Mouse (Mus musculus) left cerebral cortex, postnatal 36 days (tissue): Measurements from ENCODE around the gene Bag3. TPM values are rescaled to one million over a fixed set of nuclear protein-coding genes. Genes with fewer than 3 reads are reported as not detected.
"Not testable (repeated sequence)": the region's sequence is repeated elsewhere in the genome, so short reads cannot be mapped to it uniquely, and the experiment has no call there.

Experiments
- DNase-seq, 2 experiments: peaks; one replicate each; pipeline ENCODE4 v3.0.0; 2021 to 2022; ENCODE audit warnings: low spot score in 2 of 2, mixed read lengths in 1 of 2
- intact Hi-C: fragments of 180-260 bp; cut with DNase I; formaldehyde crosslinking; loops from one replicate; pipeline ENCODE4 v1.15.1; 2025
- total RNA-seq, 2 experiments: library from RNA; stranded (reverse); gene quantifications; 2 replicates each; pipeline ENCODE4 v1.2.3; 2021

Gene Bag3
- total RNA-seq, 2 experiments from 2014 or later, result 6.0 to 7.7 TPM

- intact Hi-C loops, result no loop called here
- no peak for DNase-seq
These were observed 31.8 kb downstream of the Bag3 start for GRCm38 (mm10) chr7:128555141-128555750.

- intact Hi-C loops, result no loop called here
- no peak for DNase-seq
These were observed 33.6 kb downstream of the Bag3 start for GRCm38 (mm10) chr7:128556923-128557430.

GRCm38 (mm10) chr7:128563373-128563772, 40.0 kb downstream of the Bag3 start:
- no peak for DNase-seq
- intact Hi-C loops, result no loop called here

GRCm38 (mm10) chr7:128566311-128566710, 42.9 kb downstream of the Bag3 start:
- intact Hi-C loops, result no loop called here
- no peak for DNase-seq

GRCm38 (mm10) chr7:128567561-128568244, 44.3 kb downstream of the Bag3 start:
- no peak for DNase-seq
- intact Hi-C loops, result no loop called here

- intact Hi-C loops, DNase-seq: not testable (repeated sequence)
These were observed 46.0 kb downstream of the Bag3 start for GRCm38 (mm10) chr7:128569429-128569828.

- DNase-seq, result no peak
- intact Hi-C loops, result no loop called here
These were observed 46.7 kb downstream of the Bag3 start for GRCm38 (mm10) chr7:128569987-128570656.

GRCm38 (mm10) chr7:128570657-128571056, 47.2 kb downstream of the Bag3 start:
- DNase-seq, intact Hi-C loops: not testable (repeated sequence)

GRCm38 (mm10) chr7:128572030-128572429, 48.6 kb downstream of the Bag3 start:
- intact Hi-C loops, result no loop called here

GRCm38 (mm10) chr7:128575211-128575610, 51.8 kb downstream of the Bag3 start:
- DNase-seq, result no peak
- intact Hi-C loops, result no loop called here

More at GRCm38 (mm10) chr7:128572030-128572429, 48.6 kb downstream of the Bag3 start:
- DNase-seq, result no peak

GRCm38 (mm10) chr7:128575794-128576193, 52.4 kb downstream of the Bag3 start:
- intact Hi-C loops, result no loop called here
- DNase-seq, result no peak

GRCm38 (mm10) chr7:128577607-128578006, 54.2 kb downstream of the Bag3 start:
- DNase-seq, result no peak
- intact Hi-C loops, result no loop called here

- intact Hi-C loops, result no loop called here
These were observed 55.0 kb downstream of the Bag3 start for GRCm38 (mm10) chr7:128578199-128578945.

GRCm38 (mm10) chr7:128579381-128579780, 56.0 kb downstream of the Bag3 start:
- intact Hi-C loops, result no loop called here
- no peak for DNase-seq

More at GRCm38 (mm10) chr7:128578199-128578945, 55.0 kb downstream of the Bag3 start:
- DNase-seq, result no peak

GRCm38 (mm10) chr7:128580318-128580717, 56.9 kb downstream of the Bag3 start:
- intact Hi-C loops, result no loop called here
- DNase-seq, result no peak

- DNase-seq, result no peak
- intact Hi-C loops, result no loop called here
These were observed 58.6 kb downstream of the Bag3 start for GRCm38 (mm10) chr7:128581864-128582484.

GRCm38 (mm10) chr7:128583213-128583948, 60.0 kb downstream of the Bag3 start:
- intact Hi-C loops, result no loop called here
- DNase-seq, result peak; percentile 63 to 66

GRCm38 (mm10) chr7:128587334-128587933, 64.0 kb downstream of the Bag3 start:
- no peak for DNase-seq
- intact Hi-C loops, result no loop called here
